Mouse (Mus musculus) brown adipose tissue, adult 24 weeks (tissue): ENCODE results near the gene Il2rg. TPM values are rescaled to one million over a fixed set of nuclear protein-coding genes. Genes with fewer than 3 reads are reported as not detected.

ENCODE experiments used
- H3K27ac ChIP-seq: fragments of 200-500 bp; replicated peaks from 2 replicates; pipeline ENCODE4 v1.5.1; 2012; ENCODE audit warnings: low read depth, mild to moderate bottlenecking, low read length
- H3K4me1 ChIP-seq: fragments of 200-500 bp; 2 replicates; pipeline ENCODE4 v1.6.1; 2012; ENCODE audit warnings: low read length, mixed read lengths; ENCODE audit not compliant: control insufficient read depth, insufficient read depth, insufficient read length
- H3K4me3 ChIP-seq: fragments of 200-500 bp; 2 replicates; pipeline ENCODE4 v1.5.1; 2012; ENCODE audit warnings: low read depth, mild to moderate bottlenecking, low read length, moderate library complexity; ENCODE audit not compliant: insufficient read depth
- polyA plus RNA-seq: library from polyadenylated mRNA; stranded (reverse); fragments of >200 nt; gene quantifications from 2 replicates; pipeline ENCODE4 v1.2.4, GENCODE M21; 2012; ENCODE audit not compliant: missing spikeins, insufficient read depth, insufficient read length

The Il2rg gene
- polyA plus RNA-seq, 1 experiment, result 2.9 TPM

DNA sequence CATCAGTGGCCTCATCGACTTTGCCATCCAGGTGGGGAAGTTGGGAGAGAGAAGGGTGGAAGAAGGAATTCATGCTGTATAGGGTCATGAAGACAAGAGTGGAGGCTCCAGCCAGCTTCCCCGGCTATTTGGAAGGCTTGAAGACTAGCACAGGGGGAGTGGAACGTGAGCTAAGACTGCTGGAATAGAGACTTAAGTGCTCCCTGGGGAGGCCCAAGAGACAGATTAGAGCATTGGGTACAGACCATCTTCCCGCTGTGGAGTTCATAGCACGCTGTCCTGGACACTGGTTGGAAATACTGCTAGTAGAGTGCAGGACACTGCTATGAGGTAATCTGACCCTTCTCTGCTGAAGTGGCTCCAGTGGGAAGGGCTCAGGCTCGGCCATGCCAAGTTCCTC, 14.8 kb upstream of the Il2rg start:
- Histone ChIP-seq H3K27ac (no peak overlapping the region), H3K4me3 (no peak overlapping the region), H3K4me1 (no peaks in the 10 kb centered on the region)

DNA sequence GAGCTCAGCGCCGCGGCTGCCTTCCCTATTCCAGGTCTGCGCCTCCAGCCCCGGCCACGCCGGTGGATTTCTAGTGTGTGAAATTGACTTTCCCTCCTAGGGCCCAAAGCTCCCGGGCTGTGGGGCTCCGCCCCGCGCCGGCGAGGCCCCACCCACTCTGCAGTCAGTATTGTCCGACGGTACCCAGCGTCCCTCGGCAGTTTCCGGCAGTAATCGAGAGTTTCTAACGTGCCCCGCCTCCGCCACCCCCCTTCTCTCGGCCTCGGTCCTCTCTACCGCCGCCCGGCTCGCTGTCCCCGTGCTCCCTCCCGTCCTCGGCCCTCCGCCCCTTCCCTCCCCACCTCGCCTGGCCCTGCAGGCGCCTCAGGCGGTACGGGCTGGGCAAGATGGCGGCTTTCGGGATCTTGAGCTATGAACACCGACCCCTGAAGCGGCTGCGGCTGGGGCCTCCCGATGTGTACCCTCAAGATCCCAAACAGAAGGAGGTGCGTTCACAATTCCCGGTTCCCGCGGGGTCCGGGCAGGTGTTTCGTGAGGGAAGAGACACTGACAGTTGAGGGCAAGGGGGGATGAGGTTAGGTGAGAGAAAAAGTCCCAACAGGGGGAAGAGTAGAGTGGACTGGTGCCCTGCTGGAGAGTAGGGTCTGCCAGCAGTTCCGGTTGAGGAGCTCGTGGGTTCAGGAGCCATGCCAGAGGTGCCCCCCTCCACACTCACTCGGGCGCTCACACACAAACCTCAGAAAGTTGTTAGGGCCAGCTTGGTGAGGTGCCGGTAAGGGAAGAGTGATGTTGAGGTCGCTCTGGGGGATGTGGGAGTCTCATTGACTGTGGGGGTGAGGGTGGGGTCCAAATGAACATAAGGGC, 6.1 kb upstream of the Il2rg start, which contains the start of gene Med12:
Gene Med12 (plus strand): TSS at position 156 of the 864 bp plus-strand sequence.
- H3K4me3 ChIP-seq, result peak within 1 kb of the TSS; percentile 80
- peak within 1 kb of the TSS; percentile 73 for H3K27ac ChIP-seq
- no peaks in the 10 kb centered on the region for H3K4me1 ChIP-seq

DNA sequence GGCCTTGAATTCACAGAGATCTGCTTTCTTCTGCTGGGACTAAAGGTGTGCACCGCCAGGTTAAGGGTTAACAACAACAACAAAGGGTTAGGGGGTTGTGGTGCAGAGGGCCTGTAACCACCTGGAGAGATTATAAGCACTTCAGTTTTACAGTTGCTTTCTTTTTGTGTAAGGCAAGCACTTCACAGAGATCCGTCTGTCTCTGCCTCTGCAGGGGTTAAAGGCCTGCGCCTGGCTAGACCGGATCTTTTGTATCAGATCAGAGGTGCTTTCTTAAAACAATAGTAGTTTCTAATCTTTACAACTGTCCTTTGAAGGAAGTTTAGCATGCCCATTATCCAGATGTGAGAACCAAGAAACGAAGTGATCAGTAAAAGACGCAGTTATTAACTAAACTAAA, 5.4 kb upstream of the Il2rg start:
- H3K27ac ChIP-seq, result no peak overlapping the region; the same call in 1 of the 2 replicates
- H3K4me1 ChIP-seq, result no peaks in the 10 kb centered on the region
- H3K4me3 ChIP-seq, result peak overlapping the region; percentile 48

DNA sequence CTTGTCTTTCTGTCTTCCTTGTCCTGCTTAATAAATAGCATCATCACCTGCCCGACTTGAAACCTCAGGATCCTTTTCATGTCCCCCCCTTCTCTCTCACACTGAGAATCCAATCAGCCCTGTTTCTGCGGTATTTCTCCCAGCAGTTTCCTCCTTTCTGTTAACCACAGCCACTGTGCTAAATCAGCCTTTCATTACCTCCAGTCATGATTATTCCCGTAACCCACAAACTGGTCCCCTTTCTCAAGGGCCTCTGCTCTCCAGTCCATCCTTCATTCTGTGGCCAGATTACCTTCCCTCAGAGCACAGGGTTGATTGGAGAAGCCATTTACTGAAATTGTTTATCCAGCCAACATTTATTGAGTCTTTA, 685 bp upstream of the Il2rg start, which contains the start of gene Gm20489:
Gene Gm20489 (minus strand): TSS at position 269 of the 370 bp plus-strand sequence.
- H3K27ac ChIP-seq, result peak within 1 kb of the TSS; percentile 80
- peak within 1 kb of the TSS; percentile 59 for H3K4me3 ChIP-seq
- H3K4me1 ChIP-seq, result no peaks in the 10 kb centered on the region

GRCm38 (mm10) chrX:101266631-101267030, 1.4 kb downstream of the Il2rg start:
- H3K27ac ChIP-seq, result no peak overlapping the region; the same call in 1 of the 2 replicates
- no peaks in the 10 kb centered on the region for H3K4me1 ChIP-seq
- H3K4me3 ChIP-seq, result no peak overlapping the region

- Histone ChIP-seq H3K27ac (no peak within 1 kb of the TSS), H3K4me3 (no peak within 1 kb of the TSS), H3K4me1 (no peaks in the 10 kb centered on the region)
Observed at GRCm38 (mm10) chrX:101263892-101264291, 4.2 kb downstream of the Il2rg start, which contains the start of gene Gm614. Gm614 (minus strand) TSS chrX:101263992.

GRCm38 (mm10) chrX:101260441-101261325, 7.4 kb downstream of the Il2rg start:
- Histone ChIP-seq H3K4me3 (no peak overlapping the region), H3K27ac (no peak overlapping the region), H3K4me1 (no peaks in the 10 kb centered on the region)

DNA sequence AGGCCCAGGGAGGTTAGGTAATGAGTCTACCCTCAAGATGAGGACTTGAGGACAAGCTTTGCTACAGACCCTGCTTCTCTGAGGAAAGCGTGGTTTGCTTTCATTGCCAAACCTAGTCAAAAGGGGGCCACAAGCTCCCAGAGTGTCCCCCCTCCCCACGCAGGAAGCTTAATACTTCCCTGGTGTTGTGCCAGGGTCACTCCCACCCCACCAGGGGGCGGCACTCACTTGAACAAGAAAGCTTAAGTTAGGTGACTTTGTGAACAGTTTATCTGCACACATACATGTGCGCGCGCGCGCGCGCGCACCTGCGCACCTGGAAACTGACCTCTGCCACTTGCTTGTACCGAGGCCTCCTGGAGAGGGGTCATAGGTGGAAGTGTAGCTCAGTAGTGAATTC, 11.5 kb downstream of the Il2rg start:
- Histone ChIP-seq H3K27ac (no peak overlapping the region), H3K4me1 (no peaks in the 10 kb centered on the region)

GRCm38 (mm10) chrX:101254740-101255139, 13.3 kb downstream of the Il2rg start:
- Histone ChIP-seq H3K4me3 (peak overlapping the region; percentile 75), H3K27ac (0 out of 2 replicates have a peak overlapping the region, but pooled peaks have one; percentile 21), H3K4me1 (no peaks in the 10 kb centered on the region)

More for the DNA sequence above, 11.5 kb downstream of the Il2rg start:
- no peak overlapping the region for H3K4me3 ChIP-seq

DNA sequence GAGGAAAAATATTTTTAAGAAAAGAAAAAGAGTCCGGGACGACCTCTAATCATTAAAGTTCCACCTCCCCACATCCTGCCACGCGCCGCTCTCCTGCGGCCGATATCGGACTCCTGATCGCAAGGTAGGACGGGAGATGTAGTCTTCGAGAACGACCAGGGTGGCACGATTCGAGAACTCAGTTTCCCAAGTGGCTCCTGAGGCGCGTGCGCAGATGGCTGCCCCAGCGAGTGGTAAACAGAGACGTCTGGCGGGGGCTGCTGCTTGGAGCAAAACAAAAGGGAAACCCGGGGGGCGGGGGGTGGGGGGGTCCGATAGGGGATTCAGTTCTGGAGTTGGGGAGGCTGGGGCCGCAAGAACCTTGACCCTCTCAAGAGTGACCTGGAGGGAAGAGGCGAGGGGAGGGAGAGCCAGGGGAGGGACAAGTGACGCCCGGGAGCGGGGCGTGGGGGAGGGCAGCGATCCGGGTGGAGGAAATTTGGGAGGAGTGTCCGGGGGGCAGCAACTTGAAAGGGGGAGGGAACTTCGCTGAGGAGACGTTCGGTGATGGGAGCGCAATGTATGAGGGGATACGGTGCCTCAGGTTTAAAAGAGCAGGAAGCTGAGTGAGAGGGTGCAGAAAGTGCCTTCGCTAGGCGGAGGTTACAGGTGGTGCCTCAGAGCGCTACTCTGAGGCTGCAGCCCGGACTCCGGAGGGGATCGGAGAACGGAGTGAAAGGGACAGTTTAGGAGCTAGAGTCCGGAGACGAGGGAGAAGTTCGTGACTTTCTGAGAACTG, 13.9 kb downstream of the Il2rg start, which contains the start of gene Foxo4:
Gene Foxo4 (plus strand): TSS at position 577 of the 778 bp plus-strand sequence.
- H3K4me3 ChIP-seq, result peak within 1 kb of the TSS; percentile 75
- H3K4me1 ChIP-seq, result no peaks in the 10 kb centered on the region
- peak within 1 kb of the TSS; percentile 77 for H3K27ac ChIP-seq

DNA sequence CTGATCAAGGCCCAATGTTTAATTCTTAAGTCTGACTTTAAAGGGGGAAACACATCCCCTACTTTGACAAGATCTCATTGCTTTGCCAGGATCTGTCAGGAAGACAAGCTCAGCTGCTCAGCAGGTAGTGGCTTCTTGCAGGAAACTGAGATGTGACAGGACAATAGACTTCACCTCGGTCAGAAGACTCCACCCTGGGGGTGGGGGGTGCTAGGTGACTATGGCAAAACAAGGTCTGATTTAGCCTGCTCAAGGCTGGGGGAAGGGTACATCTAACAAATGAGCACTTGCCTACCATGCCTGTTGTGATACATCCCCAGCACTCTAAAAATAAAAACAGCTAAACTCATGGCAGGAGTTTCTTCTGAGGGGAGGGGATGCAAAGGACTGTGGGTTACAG, 23.0 kb downstream of the Il2rg start:
- Histone ChIP-seq H3K4me1 (no peaks in the 10 kb centered on the region), H3K27ac (no peak overlapping the region), H3K4me3 (no peak overlapping the region)

DNA sequence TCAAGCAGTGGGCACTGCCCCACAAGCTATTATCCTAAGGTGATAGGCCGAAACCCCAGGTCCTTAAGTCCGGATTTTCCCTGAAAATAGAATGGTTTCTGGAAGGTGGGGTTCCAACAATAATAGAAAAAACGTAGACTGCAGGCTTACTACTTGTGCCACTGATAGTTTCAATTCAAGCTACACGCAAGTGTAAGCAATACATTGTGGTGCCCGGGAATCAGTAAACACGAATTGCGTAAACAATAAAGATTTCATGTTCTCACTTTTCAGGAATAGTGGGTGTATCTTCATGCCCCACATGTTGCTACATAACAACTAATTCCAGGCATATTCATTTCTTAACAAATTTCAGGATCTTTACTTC, 45.3 kb downstream of the Il2rg start:
- peak overlapping the region; percentile 75 for H3K4me3 ChIP-seq
- 0 out of 2 replicates have a peak, but pooled peaks cover 3% of the 10 kb centered on the region for H3K4me1 ChIP-seq
- H3K27ac ChIP-seq, result no peak overlapping the region

DNA sequence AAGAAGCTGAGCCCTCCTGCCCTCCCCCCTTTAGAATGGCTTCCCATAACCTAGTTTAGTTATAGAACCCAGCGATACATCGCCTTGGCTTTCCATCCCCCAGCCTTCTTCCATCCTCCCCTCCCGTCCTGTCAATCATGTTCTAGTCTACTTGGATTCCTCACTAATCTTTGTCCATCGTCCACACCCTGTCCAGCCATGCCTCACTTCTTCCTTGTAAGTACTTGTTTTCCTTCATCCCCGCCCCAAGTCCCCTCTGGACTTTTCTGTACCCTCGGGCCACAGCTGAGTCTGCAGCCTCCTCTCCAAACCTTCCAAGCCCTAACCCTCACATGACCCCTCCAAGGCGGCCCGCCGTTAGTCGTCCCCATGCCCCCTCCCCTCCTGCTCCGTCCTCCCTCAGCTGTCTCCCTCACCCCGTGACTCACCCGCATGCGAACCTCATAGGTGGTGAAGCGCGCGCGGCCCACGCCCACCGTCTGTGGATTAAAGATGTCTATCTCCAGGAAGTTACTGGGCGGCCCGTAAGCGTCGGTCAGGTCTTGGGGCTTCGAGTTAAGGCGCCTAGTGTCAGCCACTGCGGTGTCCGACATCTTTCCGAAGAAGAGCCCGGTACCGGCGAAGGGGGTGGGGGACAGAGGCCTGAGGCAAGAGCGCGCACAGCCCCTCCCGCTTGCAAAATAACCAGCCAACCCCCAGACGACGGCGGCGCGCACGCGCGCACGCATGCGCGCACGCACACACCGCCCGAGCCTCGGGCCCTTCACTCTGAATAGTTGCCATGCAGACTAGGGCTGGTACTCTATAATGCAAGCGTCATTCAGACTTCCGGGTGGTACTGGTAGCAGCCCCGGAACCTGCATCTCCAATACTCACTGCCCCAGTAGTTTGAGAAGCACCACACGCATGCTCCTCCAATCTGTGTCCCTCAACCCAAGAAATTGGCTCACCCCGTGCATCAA, 45.9 kb downstream of the Il2rg start, which contains the start of gene Snx12:
Gene Snx12 (minus strand): TSS at position 730 of the 962 bp plus-strand sequence.
- no peak within 1 kb of the TSS; the same call in 1 of the 2 replicates for H3K27ac ChIP-seq
- H3K4me3 ChIP-seq, result peak within 1 kb of the TSS; percentile 75

More for the DNA sequence above, 45.9 kb downstream of the Il2rg start, which contains the start of gene Snx12:
- 0 out of 2 replicates have a peak, but pooled peaks cover 3% of the 10 kb centered on the region for H3K4me1 ChIP-seq
